Mouse (Mus musculus) bone marrow, adult 2 months (tissue): Measurements from ENCODE around the gene Gm11569. TPM values are rescaled to one million over a fixed set of nuclear protein-coding genes. Genes with fewer than 3 reads are reported as not detected.
"Not testable (repeated sequence)": the region's sequence is repeated elsewhere in the genome, so short reads cannot be mapped to it uniquely, and the experiment has no call there.

ENCODE experiments used
- H3K27ac ChIP-seq: fragments of 200-500 bp; 2 replicates; pipeline ENCODE4 v1.5.1; 2012; ENCODE audit warnings: low read depth, mild to moderate bottlenecking, control low read depth, inconsistent platforms, low read length; ENCODE audit not compliant: control insufficient read depth, poor library complexity, insufficient read depth
- H3K4me1 ChIP-seq: fragments of 200-500 bp; 2 replicates; pipeline ENCODE4 v1.6.1; 2011; ENCODE audit warnings: low read length; ENCODE audit not compliant: control insufficient read depth, insufficient read depth
- H3K4me3 ChIP-seq: fragments of 200-500 bp; replicated peaks from 2 replicates; pipeline ENCODE3; 2011; ENCODE audit warnings: mild to moderate bottlenecking, low read depth, low read length, control low read depth; ENCODE audit not compliant: control insufficient read depth
- CTCF ChIP-seq: fragments of 200-500 bp; IDR thresholded peaks from 2 replicates; pipeline ENCODE4 v1.5.1; 2011; ENCODE audit warnings: low read length, control low read depth; ENCODE audit not compliant: control insufficient read depth, insufficient read depth
- POLR2A ChIP-seq: fragments of 200-500 bp; IDR thresholded peaks from 2 replicates; pipeline ENCODE4 v1.6.1; 2011; ENCODE audit warnings: low read depth, mild to moderate bottlenecking, control low read depth, low read length, borderline replicate concordance; ENCODE audit not compliant: control insufficient read depth
- WGBS: fragments of 180-500 bp; shearing (Covaris S2); methylation state at CpG from one replicate; pipeline ENCODE4 v1.1.7; 2018; 5-methylcytosine and 5-hydroxymethylcytosine counted together
- polyA plus RNA-seq: library from polyadenylated mRNA; stranded (reverse); fragments of >200 nt; gene quantifications from 2 replicates; pipeline ENCODE4 v1.2.4, GENCODE M21; 2011; ENCODE audit warnings: low replicate concordance; ENCODE audit not compliant: missing spikeins, insufficient read depth, insufficient read length

Gene Gm11569
- not detected in 2 replicates for polyA plus RNA-seq

- H3K4me3 ChIP-seq, H3K4me1 ChIP-seq, H3K27ac ChIP-seq: not testable (repeated sequence)
- WGBS = no CpG with 5 or more reads among the region's 1 CpGs
Observed at GRCm38 (mm10) chr11:99798832-99799231, at the start of gene Gm11569. Gene Gm11569, minus strand, starts transcription at chr11:99798932.

- Histone ChIP-seq H3K27ac (no peak overlapping the region), H3K4me3 (no peak overlapping the region)
- WGBS = 83% methylated on average over 2 of the region's 2 CpGs
Observed at GRCm38 (mm10) chr11:99846746-99847145, 48.0 kb upstream of the Gm11569 start.

GRCm38 (mm10) chr11:99842185-99842584 is 43.5 kb upstream of the Gm11569 start:
- TF ChIP-seq POLR2A (no peak), CTCF (no peak)
- 61% methylated on average over 1 of the region's 1 CpGs for WGBS
- H3K4me1 ChIP-seq = no peaks in the 10 kb centered on the region
- no peak overlapping the region for H3K27ac ChIP-seq
- no peak overlapping the region for H3K4me3 ChIP-seq

More at GRCm38 (mm10) chr11:99846746-99847145, 48.0 kb upstream of the Gm11569 start:
- H3K4me1 ChIP-seq = no peaks in the 10 kb centered on the region
- TF ChIP-seq CTCF (no peak), POLR2A (no peak)

- no peak for TF ChIP-seq CTCF
- no peak for TF ChIP-seq POLR2A
- Histone ChIP-seq H3K27ac (no peak within 1 kb of the TSS), H3K4me1 (no peaks in the 10 kb centered on the region), H3K4me3 (no peak within 1 kb of the TSS)
- WGBS = 69% methylated on average over 1 of the region's 1 CpGs
Observed at GRCm38 (mm10) chr11:99837966-99838365, 39.2 kb upstream of the Gm11569 start, which contains the start of gene 2300003K06Rik. Gene 2300003K06Rik, minus strand, starts transcription at chr11:99838066.

GRCm38 (mm10) chr11:99815566-99815965 is 16.8 kb upstream of the Gm11569 start, which contains the start of gene Gm11564:
Gene Gm11564, minus strand, starts transcription at chr11:99815666.
- WGBS = 66% methylated on average over 2 of the region's 2 CpGs
- not testable (repeated sequence) for H3K4me3 ChIP-seq, H3K4me1 ChIP-seq, H3K27ac ChIP-seq

GRCm38 (mm10) chr11:99809792-99810191 is 11.1 kb upstream of the Gm11569 start, which contains the start of gene Krtap4-13:
Gene Krtap4-13, minus strand, starts transcription at chr11:99809892.
- not testable (repeated sequence) for H3K4me1 ChIP-seq, H3K27ac ChIP-seq, H3K4me3 ChIP-seq

- not testable (repeated sequence) for H3K4me3 ChIP-seq, H3K27ac ChIP-seq, H3K4me1 ChIP-seq
- WGBS = no CpG with 5 or more reads among the region's 1 CpGs
Observed at GRCm38 (mm10) chr11:99804346-99804745, 5.6 kb upstream of the Gm11569 start, which contains the start of gene Gm11554. Gene Gm11554, minus strand, starts transcription at chr11:99804446.

- no peak within 1 kb of the TSS for H3K4me3 ChIP-seq
- no peaks in the 10 kb centered on the region for H3K4me1 ChIP-seq
- TF ChIP-seq POLR2A (no peak), CTCF (no peak)
- H3K27ac ChIP-seq = no peak within 1 kb of the TSS
- WGBS = 66% methylated on average over 2 of the region's 2 CpGs
Observed at GRCm38 (mm10) chr11:99793367-99793766, 5.4 kb downstream of the Gm11569 start, which contains the start of gene Gm11596. Gene Gm11596, minus strand, starts transcription at chr11:99793467.

- H3K4me3 ChIP-seq, H3K27ac ChIP-seq, H3K4me1 ChIP-seq: not testable (repeated sequence)
Observed at GRCm38 (mm10) chr11:99784900-99785299, 13.8 kb downstream of the Gm11569 start, which contains the start of gene Krtap4-9. Gene Krtap4-9, plus strand, starts transcription at chr11:99785200.
